Mouse (Mus musculus) adrenal gland, postnatal 14 days (tissue): ENCODE results near the gene Zpr1. TPM values are rescaled to one million over a fixed set of nuclear protein-coding genes. Genes with fewer than 3 reads are reported as not detected.

Experiments
- DNase-seq: peaks from one replicate; pipeline ENCODE4 v3.0.0; 2021; ENCODE audit warnings: mixed read lengths
- long read RNA-seq, 2 experiments: library from polyadenylated mRNA; stranded (forward); transcript quantifications; one replicate each; pipeline ENCODE4 v2.0.0; 2021
- total RNA-seq: library from RNA; stranded (reverse); gene quantifications from 2 replicates; pipeline ENCODE4 v1.2.3, GENCODE M21; 2021

Zpr1 gene
- 44.3 and 52.0 TPM in 2 replicates for total RNA-seq
- long read RNA-seq, experiment 1, transcript Zpr1-206 (14 exons, 2,984 nt), result major isoform, 85 of 104 reads
- long read RNA-seq, experiment 1, partial matches to known transcripts, result 9 of 104 reads
- long read RNA-seq, experiment 1, other reads (novel, unspliced or antisense), result 10 of 104 reads
- long read RNA-seq, experiment 2, transcript Zpr1-206 (14 exons, 2,984 nt), result major isoform, 52 of 69 reads
- long read RNA-seq, experiment 2, partial matches to known transcripts, result 2 of 69 reads
- long read RNA-seq, experiment 2, other reads (novel, unspliced or antisense), result 15 of 69 reads

- DNase-seq, result peak; percentile 94
Observed at GRCm38 (mm10) chr9:46272677-46273454, at the start of gene Zpr1. Gene Zpr1 (plus strand): TSS chr9:46273064.

- DNase-seq, result no peak
Observed at GRCm38 (mm10) chr9:46223090-46223489, 49.8 kb upstream of the Zpr1 start.

GRCm38 (mm10) chr9:46224101-46224500, 48.8 kb upstream of the Zpr1 start:
- DNase-seq, result no peak

GRCm38 (mm10) chr9:46224945-46225660, 47.8 kb upstream of the Zpr1 start:
- DNase-seq, result no peak

- no peak for DNase-seq
Observed at GRCm38 (mm10) chr9:46227064-46227614, 45.7 kb upstream of the Zpr1 start.

- DNase-seq, result no peak
Observed at GRCm38 (mm10) chr9:46228491-46228890, 44.4 kb upstream of the Zpr1 start, which contains the start of gene Apoa1. Gene Apoa1 (plus strand): TSS chr9:46228580.

- peak; percentile 91 for DNase-seq
Observed at GRCm38 (mm10) chr9:46229573-46230449, 43.1 kb upstream of the Zpr1 start.

- DNase-seq, result no peak
Observed at GRCm38 (mm10) chr9:46230450-46230975, 42.4 kb upstream of the Zpr1 start.

GRCm38 (mm10) chr9:46235196-46235595, 37.7 kb upstream of the Zpr1 start:
- DNase-seq, result peak; percentile 64

- no peak for DNase-seq
Observed at GRCm38 (mm10) chr9:46235596-46235648, 37.4 kb upstream of the Zpr1 start, which contains the start of gene Apoc3. Gene Apoc3 (minus strand): TSS chr9:46235636.

GRCm38 (mm10) chr9:46235649-46236048, 37.2 kb upstream of the Zpr1 start:
- no peak for DNase-seq

- no peak for DNase-seq
Observed at GRCm38 (mm10) chr9:46238850-46239249, 34.0 kb upstream of the Zpr1 start.

- DNase-seq, result no peak
Observed at GRCm38 (mm10) chr9:46240526-46241153, 32.2 kb upstream of the Zpr1 start, which contains the start of gene Apoa4. Gene Apoa4 (plus strand): TSS chr9:46240696.

GRCm38 (mm10) chr9:46241818-46242217, 31.0 kb upstream of the Zpr1 start:
- DNase-seq, result no peak

GRCm38 (mm10) chr9:46243122-46243521, 29.7 kb upstream of the Zpr1 start:
- DNase-seq, result no peak

- DNase-seq, result no peak
Observed at GRCm38 (mm10) chr9:46243584-46243983, 29.3 kb upstream of the Zpr1 start.

- DNase-seq, result peak; percentile 74
Observed at GRCm38 (mm10) chr9:46246752-46247324, 26.0 kb upstream of the Zpr1 start.

- no peak for DNase-seq
Observed at GRCm38 (mm10) chr9:46256177-46256576, 16.7 kb upstream of the Zpr1 start.

GRCm38 (mm10) chr9:46256658-46257385, 16.0 kb upstream of the Zpr1 start:
- DNase-seq, result peak; percentile 60

GRCm38 (mm10) chr9:46257546-46257945, 15.3 kb upstream of the Zpr1 start:
- DNase-seq, result peak; percentile 45
